Mouse (Mus musculus) layer of hippocampus, adult 2 months (tissue): ENCODE measurements around the gene Ncoa3. TPM values are rescaled to one million over a fixed set of nuclear protein-coding genes. Genes with fewer than 3 reads are reported as not detected.

Source experiments
- DNase-seq, 2 experiments: peaks; one replicate each; pipeline ENCODE4 v3.0.0; 2022; ENCODE audit warnings: low spot score in 2 of 2
- H3K27ac ChIP-seq: fragments of 200-600 bp; 2 replicates; pipeline ENCODE4 v1.8.1; 2022
- H3K4me3 ChIP-seq: fragments of 200-600 bp; 2 replicates; pipeline ENCODE4 v1.8.1; 2022; ENCODE audit warnings: mild to moderate bottlenecking
- CTCF ChIP-seq: fragments of 200-600 bp; conservative IDR thresholded peaks from 2 replicates; pipeline ENCODE4 v1.8.1; 2022; ENCODE audit warnings: antibody characterized with exemption, mild to moderate bottlenecking, moderate library complexity
- total RNA-seq, 2 experiments: library from RNA; stranded (reverse); gene quantifications; 2 replicates each; pipeline ENCODE4 v1.2.3; 2021

Ncoa3 gene
- total RNA-seq, 2 experiments from 2014 or later, result 27.8 to 37.7 TPM

DNA sequence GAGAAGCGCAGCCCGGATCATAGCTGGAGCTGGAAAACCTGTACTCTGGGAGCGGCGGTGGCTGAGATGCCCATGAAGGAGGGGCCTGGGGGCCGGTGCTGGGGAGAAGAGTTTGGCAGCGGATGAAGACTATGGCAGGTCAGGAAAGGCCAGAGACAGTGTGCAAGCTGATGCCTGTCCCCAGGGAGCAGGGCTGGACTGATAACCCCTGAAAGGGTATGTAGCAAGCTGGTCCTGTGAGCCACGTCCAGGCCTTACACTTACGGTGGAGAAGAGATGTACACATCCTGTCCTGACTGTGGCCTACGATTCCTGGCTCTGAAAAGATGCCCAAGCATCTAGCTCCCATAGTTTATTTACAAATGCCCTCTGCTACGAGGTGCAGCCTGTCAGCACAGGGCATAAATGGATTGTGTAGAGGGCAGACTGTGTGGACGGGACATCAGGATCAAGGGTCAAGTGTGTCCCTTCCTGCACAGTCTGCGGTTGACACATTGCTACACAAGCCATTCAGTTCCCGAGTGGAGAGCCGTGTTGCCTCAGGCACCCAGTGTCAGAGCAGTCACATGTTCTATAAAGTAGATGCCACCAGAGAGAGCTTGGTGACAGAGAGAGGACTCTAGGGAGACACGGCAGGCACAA, 106.0 kb downstream of the Ncoa3 start:
- TF ChIP-seq CTCF, result no peak
- Histone ChIP-seq H3K27ac (peak overlapping the region; percentile 43; the same call in 1 of the 2 replicates), H3K4me3 (no peak overlapping the region)
- no peak for DNase-seq

DNA sequence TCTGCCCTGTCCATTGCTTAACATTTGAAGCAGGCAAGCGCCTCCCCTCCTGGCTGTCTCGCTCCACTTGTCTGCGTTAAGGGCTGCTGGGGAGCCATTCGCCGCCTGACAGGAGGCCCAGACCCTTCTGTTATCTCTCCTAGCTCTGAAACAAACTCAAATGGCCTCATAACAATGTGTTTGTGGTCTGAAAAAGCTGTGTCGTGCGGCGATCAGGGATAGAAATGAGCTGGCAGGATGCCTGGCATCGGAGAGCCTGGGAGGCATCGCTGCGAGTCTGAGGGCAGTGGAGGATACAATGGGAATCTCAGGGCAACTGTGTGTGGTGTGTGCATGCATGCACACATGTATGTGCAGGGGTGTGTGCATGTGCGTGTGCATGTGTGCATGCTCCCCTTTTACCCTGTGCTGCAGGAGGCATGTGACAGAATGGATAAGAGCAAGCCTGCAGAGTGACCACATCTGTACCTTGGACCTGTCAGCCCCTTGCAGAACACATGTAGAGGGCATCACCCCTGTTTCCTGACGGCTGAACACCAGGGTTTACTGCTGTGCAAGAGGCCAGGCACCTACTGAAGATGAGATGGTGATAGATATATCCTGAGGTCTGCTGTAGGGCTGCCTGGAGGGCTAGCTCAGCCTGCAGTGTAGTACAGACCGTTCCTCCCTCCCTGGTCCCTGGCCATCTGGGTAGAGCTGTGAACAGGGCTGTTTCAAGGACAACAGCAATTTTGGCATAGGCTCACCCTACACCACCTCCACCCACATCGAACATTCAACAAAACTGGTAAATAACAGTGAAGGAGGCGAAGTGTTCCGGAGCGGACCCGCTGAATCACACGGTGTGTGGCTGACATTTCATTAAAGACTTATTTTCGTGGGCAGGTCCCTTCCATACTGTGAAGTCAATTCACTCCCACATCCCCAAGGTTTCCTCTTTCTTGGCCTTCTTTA, 108.2 kb downstream of the Ncoa3 start:
- Histone ChIP-seq H3K27ac (peak overlapping the region; percentile 59; the same call in 1 of the 2 replicates), H3K4me3 (no peak overlapping the region)
- peak in 1 of 2 experiments; percentile 59 for DNase-seq
- TF ChIP-seq CTCF, result no peak

DNA sequence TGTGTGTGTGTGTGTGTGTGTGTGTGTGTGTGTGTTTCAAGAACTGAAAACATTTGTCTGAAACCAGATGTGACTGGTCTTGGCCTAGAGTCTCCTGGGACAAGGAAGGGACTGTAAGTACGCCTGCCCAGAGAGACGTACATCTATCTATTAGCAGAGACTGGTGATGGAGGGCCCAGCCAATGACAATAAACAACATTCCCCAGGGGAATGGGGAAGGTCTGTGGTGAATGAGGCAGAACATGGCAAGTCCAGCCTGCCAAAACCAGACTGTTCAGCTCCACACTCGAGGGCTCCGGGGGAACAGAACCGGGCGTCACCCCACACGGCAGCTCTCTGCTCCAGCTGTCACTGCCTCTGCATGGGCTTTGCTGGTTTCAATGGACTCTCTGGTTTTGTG, 110.5 kb downstream of the Ncoa3 start:
- H3K27ac ChIP-seq, result no peak overlapping the region; the same call in 1 of the 2 replicates
- TF ChIP-seq CTCF, result no peak

DNA sequence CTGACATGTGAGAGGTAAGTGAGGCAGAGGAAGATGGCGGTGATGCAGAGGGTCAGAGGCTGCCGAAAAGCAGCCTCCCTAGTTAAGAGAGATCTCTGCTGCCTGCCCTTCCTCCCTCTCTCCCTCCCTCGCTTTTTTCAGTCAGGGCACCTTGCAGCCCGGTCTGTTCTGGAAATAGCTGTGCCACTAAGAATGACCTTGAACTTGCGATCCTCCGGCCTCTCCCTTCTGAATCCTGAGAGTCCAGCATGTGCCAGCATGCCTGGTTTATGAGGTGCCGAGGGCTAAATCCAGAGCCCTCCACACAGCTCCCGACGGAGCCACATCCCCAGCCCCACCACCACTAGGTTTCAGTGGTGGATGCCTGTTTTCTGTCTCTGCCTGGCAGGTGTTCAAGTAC, 113.5 kb downstream of the Ncoa3 start:
- peak overlapping the region; percentile 62; the same call in 1 of the 2 replicates for H3K27ac ChIP-seq
- TF ChIP-seq CTCF, result no peak

More for the DNA sequence above, 110.5 kb downstream of the Ncoa3 start:
- DNase-seq, result no peak
- H3K4me3 ChIP-seq, result no peak overlapping the region

DNA sequence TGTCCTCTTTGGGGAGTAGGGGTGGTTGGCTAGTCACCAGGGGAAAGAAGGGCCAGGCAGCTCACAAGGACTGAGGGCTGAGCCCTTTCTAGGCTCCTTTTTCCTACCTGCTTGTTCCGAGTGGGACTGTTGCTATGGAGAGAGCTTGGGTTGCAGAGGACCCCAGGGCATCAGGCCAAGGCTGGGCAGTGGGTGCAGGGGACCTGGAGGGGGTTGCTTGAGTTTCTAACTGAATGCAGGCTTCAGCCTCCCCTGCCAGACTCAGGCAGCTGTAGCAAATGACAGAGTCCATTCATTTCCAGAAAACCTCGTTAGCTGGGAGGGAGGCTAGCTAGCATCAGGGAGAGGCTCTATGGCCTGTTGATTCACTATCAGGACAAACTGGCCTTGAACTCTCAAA, 114.2 kb downstream of the Ncoa3 start:
- Histone ChIP-seq H3K4me3 (no peak overlapping the region), H3K27ac (peak overlapping the region; percentile 62; the same call in 1 of the 2 replicates)
- no peak for TF ChIP-seq CTCF
- DNase-seq, result no peak

More for the DNA sequence above, 113.5 kb downstream of the Ncoa3 start:
- DNase-seq, result no peak
- H3K4me3 ChIP-seq, result no peak overlapping the region

DNA sequence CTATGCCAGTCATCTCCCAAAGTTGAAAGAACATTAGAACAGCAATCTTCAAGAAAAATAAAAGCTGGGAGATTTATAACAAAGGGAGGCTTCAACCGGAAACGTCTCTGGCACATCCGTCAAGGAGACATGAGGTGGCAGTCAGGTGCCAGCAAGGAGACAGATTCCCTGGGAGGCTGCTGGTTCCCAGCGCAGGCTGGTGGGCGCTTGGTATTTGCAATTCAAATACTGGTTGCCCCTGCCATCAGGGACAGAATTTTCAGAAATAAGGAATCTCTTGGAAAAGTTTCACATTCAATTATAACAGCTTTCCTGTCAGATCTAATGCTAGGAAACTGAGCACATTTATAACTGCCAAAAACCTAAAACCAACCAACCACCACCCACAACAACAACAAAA, 115.5 kb downstream of the Ncoa3 start:
- no peak for TF ChIP-seq CTCF
- DNase-seq, result peak in 1 of 2 experiments; percentile 63
- peak overlapping the region; percentile 70 for H3K27ac ChIP-seq
- no peak overlapping the region for H3K4me3 ChIP-seq

DNA sequence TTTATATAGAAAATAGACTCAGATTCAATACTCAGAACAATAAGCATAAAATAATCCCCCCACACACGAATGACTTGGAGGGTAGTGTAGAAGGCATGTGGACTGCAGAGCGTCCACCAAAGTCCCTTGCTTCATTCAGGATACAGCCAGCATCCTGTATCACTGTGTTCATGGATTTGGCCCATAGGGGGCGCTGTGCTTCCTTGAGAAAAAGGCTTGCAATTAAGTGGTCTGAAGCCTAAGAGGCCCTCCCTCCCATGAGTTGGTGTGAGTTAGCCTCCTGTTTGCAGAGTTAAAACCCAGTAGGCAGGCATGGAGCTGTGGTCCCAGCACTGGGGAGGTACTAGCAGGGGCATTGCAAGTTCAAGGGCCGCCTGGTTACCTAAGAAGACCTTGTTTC, 115.9 kb downstream of the Ncoa3 start:
- Histone ChIP-seq H3K27ac (peak overlapping the region; percentile 70), H3K4me3 (no peak overlapping the region)
- peak; percentile 96 for TF ChIP-seq CTCF
- DNase-seq, result peak; percentile 83 to 88

DNA sequence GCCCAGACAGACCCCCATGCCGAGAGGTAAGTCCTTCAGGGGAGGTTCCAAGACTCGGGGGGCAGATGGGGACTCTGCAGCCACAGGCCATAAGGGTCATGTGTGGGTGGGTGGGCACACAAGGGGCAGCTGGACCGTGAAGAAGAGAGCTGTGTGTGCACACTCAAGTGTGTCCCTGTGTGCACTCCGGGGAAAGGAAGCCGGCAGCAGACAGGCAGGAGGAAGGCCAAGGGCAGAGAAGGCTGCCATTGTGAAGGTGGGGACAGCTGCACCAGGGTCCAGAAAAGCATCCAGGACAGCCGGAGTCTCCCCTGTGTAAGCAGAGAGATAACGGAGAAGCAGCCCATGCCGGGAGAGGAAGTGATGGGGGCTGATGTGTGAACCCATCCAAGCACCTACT, 118.3 kb downstream of the Ncoa3 start:
- no peak for DNase-seq
- TF ChIP-seq CTCF, result no peak
- no peak overlapping the region for H3K4me3 ChIP-seq
- H3K27ac ChIP-seq, result no peak overlapping the region

DNA sequence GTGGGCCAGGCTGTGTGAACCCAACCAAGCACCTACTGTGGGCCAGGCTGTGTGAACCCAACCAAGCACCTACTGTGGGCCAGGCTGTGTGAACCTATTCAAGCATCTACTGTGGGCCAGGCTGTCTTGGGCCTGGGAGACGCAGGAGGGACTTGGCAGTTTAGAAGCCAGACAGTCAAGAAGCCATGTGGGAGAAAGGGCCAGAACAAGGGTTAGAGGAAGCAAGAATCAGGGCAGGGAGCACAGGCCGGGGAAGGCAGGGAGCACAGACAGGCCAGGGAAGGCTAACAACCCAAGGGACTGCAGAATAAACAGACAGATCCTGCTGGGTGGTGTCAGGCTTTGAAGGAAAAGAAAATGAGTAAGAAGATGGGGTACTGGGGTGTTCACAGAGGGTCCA, 118.8 kb downstream of the Ncoa3 start:
- no peak for TF ChIP-seq CTCF
- no peak for DNase-seq
- H3K27ac ChIP-seq, result no peak overlapping the region
- no peak overlapping the region for H3K4me3 ChIP-seq

DNA sequence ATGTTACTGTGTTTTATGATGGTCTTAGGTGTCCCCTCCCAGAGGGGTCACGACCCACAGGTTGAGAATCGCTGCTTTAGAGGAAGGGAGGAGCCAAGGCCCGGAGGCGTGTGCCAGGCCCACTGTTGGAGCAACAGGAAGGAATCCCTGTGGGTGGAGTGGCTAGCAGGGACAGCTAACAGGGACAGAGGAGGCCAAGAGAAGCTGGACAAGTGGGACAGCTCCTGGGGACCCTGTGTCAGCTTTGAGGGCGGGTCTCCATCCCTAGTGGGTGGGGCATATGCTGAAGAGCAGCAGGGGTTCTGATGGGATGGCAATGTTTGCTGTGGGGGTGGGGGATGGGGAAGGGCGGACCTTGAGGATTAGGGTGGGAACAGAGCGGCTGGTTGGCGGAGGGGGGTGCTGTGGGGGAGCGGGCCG, 119.4 kb downstream of the Ncoa3 start:
- Histone ChIP-seq H3K4me3 (no peak overlapping the region), H3K27ac (no peak overlapping the region)
- no peak for DNase-seq
- TF ChIP-seq CTCF, result no peak

DNA sequence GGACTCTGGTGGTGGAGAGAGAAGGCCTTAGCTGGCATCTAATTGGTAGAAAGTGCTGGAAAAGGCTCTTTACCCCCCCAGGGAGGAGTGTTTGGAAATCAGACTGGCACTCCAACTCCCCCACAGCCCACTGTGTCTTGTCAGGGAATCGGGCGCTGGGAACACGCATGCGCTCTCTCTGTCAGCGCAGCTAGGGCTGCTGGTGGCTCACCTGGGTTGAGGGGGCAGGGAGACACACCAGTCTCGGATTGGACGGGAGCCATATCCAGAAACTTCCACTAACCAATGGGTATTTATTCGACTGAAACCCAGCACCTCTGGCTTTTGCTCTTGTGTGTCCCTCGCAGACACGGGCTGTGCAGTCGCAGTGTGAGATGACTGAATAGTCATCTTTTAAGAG, 120.5 kb downstream of the Ncoa3 start:
- H3K27ac ChIP-seq, result no peak overlapping the region
- TF ChIP-seq CTCF, result no peak
- no peak overlapping the region for H3K4me3 ChIP-seq
- no peak for DNase-seq

DNA sequence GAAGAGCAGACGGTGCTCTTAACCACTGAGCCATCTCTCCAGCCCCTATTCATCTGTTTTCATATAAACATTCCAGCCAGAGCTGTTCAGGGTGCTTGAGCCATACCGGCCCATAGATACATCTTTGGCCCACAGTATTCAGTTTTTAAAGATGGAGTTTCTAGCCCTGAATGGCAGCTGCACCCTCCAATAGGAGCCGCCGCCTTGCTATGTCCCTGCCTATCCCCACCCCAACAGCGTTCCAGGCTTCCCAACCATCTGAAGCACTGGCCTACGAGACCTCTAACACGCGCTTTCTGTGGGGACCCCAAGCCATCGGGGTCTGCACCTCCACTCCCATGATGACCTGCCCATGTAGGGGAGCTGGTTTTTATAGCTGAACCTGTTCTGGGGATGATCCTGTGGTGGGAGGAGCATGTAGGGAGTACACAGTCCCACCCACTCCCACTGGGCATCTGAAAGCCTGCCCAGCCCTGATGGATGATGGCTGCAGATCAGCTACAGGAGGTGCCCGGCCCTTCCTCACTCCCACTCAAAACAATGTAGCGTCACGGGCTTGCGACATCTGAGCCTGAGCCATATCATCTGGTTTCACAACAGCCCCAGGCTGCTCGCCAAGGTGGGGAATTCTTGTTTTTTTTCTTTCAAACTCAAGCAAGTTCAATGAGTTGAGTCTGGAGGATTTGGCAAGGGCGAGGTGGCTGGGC, 123.3 kb downstream of the Ncoa3 start:
- no peak overlapping the region for H3K27ac ChIP-seq
- no peak overlapping the region for H3K4me3 ChIP-seq
- no peak for TF ChIP-seq CTCF
- DNase-seq, result no peak

DNA sequence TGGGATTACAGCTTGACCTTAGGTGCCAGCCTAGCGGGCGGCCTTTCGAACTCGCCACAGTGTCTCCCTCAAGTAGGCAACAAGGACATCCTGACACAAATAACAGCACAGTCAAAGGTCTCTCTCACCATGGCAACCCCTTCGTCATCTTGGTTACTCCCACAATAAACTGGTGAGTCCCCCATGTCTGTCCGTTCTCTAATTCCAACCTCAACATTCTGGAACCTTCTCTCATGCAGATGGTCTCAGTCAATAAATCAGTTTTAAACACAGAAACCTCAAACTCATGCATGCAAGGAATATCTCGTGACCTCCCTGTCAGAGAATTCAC, 123.8 kb downstream of the Ncoa3 start:
- H3K4me3 ChIP-seq, result no peak overlapping the region
- H3K27ac ChIP-seq, result no peak overlapping the region
- no peak for DNase-seq
- no peak for TF ChIP-seq CTCF
